Mouse (Mus musculus) embryonic stem cell, embryonic (primary cell): ENCODE data around the gene Alkbh7.

Experiments used
- CTCF ChIA-PET, 4 experiments: fragments of 300-600 bp in 2 of 4; fragments of 350-600 bp in 2 of 4; sonication (Branson Sonifier 250); formaldehyde crosslinking; loops; one replicate each; lab custom pipeline; 2022; ENCODE audit warnings: inconsistent platforms in 2 of 4; lab: Charles Lee
- POLR2A ChIA-PET, 4 experiments: fragments of 300-600 bp in 2 of 4; fragments of 350-600 bp in 2 of 4; sonication (Branson Sonifier 250); formaldehyde crosslinking; loops; one replicate each; lab custom pipeline; 2022; ENCODE audit warnings: antibody characterized with exemption in 4 of 4, inconsistent platforms in 1 of 4; lab: Charles Lee

Alkbh7 gene

DNA sequence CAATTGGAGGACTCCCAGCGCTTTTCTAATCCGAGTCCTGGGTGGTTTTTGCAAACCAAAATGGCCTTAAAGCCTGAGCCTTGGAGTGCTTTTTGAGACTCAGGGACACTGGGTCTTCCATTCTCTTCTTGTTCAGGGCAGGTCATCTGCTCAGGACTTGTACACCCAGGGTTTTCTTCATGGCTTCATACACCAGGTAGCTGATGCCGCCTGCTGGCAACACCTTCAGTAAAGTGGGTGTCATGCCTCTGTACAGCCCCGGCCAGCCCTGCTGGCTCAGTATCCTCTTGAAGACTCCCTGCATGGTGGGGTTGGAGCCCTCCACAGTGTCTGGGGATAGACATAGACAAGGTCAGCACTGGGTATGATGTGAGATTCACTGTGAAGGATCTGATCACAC is 35.7 kb downstream of the Alkbh7 start:
- ChIA-PET POLR2A (interaction anchor here in 3 of 4 experiments (0.9 to 8.2 kb wide), 33 partner anchors 8 to 571 kb away, joined by 3 to 122 read pairs (median 14); partner anchors contain the start of genes Alkbh7 (in 2 of the 3), Crb3 (in 2 of the 3), Gm17949 (in 2 of the 3) and Gtf2f1 (in 2 of the 3)), CTCF (interaction anchor here in 1 of 4 experiments (0.6 to 2.3 kb wide), 7 partner anchors 10 to 296 kb away, joined by 3 to 25 read pairs (median 3); partner anchors contain the start of genes Alkbh7, Gm17949 and Gtf2f1)

DNA sequence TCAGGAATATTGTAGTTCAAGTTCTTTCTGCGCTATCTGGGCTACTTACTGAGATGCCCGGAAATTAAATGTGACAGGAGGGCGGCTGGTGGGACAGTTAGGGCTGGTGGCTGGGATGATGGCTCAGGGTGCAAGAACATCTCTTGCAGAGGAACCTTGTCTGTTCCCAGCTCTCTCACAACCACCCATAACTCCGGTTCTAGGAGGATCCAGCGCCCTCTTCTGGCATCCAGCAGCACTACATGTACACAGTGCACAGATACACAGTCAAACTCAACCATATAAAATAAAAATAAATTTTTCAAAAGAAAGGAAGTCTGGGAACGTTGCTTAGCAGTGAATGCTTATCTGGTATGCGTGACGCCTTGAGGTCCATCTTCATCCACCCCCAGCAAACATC is 41.8 kb downstream of the Alkbh7 start:
- CTCF ChIA-PET, result interaction anchor here (0.6 to 2.5 kb wide), 33 partner anchors 9 to 751 kb away, joined by 3 to 15 read pairs (median 3); partner anchors contain the start of genes Alkbh7 (in 4 of the 4), Clpp (in 1 of the 4), Gm17949 (in 1 of the 4) and Gtf2f1 (in 1 of the 4)

DNA sequence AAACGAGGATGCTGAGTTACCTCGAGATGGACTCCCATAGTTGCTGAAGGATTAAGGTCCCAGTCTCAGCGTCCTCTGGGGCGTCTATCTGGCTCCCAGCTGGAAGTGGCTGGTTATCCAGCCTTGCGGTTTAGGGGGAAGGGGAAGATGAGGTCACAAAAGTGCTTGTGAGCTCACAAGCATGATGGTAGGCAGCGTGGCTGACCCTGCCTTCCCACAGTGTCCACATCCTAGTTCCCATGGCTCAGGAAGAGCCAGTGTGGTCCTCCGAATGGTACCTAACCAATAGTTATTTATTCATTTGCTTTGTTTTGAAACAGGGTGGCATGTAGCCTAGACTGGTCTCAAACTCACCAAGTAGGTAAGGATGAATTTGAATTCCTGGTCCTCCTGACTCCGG is 44.4 kb downstream of the Alkbh7 start, which contains the start of gene Slc25a41:
Gene Slc25a41 (minus strand): TSS at position 101 of the 400 bp plus-strand sequence.
- POLR2A ChIA-PET, result interaction anchor here in 3 of 4 experiments (1.0 to 3.7 kb wide), 6 partner anchors 9 to 31 kb away, joined by 3 to 28 read pairs (median 4); partner anchors contain the start of genes Gtf2f1 (in 2 of the 3), Khsrp (in 2 of the 3), Crb3 (in 1 of the 3) and Gm17949 (in 1 of the 3)
- CTCF ChIA-PET, result interaction anchor here in 2 of 4 experiments (0.6 to 1.2 kb wide), 4 partner anchors 10 to 90 kb away, joined by 3 to 6 read pairs (median 3); partner anchors contain the start of gene Khsrp (in 1 of the 2)

More for the DNA sequence above, 41.8 kb downstream of the Alkbh7 start:
- POLR2A ChIA-PET, result interaction anchor here in 3 of 4 experiments (0.6 to 3.7 kb wide), 22 partner anchors 7 to 221 kb away, joined by 3 to 28 read pairs (median 3); partner anchors contain the start of genes Alkbh7 (in 2 of the 3), Gm17949 (in 2 of the 3), Gtf2f1 (in 2 of the 3) and Khsrp (in 2 of the 3)

DNA sequence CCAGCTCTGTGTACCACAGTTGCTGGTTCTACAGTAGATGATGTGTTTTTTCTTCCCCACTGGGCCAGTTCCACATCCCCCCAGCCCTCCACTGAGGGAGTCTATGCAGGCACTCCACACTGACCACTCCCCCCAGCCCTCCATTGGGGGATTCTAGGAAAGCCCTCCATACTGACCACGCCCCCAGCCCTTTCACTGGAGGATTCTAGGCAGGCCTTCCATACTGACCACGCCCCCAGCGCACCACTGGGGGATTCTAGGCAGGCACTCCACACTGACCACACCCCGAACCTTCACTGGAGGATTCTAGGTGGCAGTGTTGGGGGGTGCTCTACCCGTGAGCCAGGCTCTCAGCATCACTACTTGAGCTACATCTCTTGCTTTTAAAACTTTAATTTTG is 50.3 kb downstream of the Alkbh7 start:
- ChIA-PET CTCF (interaction anchor here in 1 of 4 experiments (1.0 kb wide), 1 partner anchor 9 kb away, joined by 3 read pairs; no protein-coding TSS in a partner anchor), POLR2A (interaction anchor here in 3 of 4 experiments (0.8 to 6.9 kb wide), 5 partner anchors 9 to 50 kb away, joined by 3 to 42 read pairs (median 3); partner anchors contain the start of genes Alkbh7 (in 1 of the 3) and Khsrp (in 1 of the 3))

DNA sequence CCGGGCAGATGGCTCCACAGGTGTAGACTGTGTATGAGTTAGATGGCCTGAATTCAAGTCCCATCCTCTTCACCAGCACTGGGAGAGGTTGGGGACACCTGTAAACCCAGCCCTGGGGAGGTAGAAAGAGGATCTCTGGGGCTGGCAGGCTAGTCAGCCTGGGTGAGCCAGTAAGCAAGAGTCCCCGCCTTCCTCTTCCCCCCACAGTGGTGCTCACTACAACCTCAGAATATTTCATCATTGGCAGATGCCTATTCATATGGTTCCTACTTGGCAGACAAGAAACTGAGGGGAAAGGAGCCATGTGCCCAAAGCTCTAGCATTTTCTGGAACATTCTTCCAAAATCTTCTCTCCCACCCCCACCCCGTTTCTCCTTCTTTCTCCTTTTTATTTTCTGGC is 51.7 kb downstream of the Alkbh7 start:
- CTCF ChIA-PET, result interaction anchor here in 2 of 4 experiments (0.8 to 1.0 kb wide), 3 partner anchors 10 to 286 kb away, joined by 3 to 4 read pairs (median 3); no protein-coding TSS in a partner anchor
- POLR2A ChIA-PET, result interaction anchor here in 3 of 4 experiments (0.7 to 6.9 kb wide), 7 partner anchors 11 to 985 kb away, joined by 3 to 42 read pairs (median 4); partner anchors contain the start of genes Khsrp (in 1 of the 3) and Slc25a23 (in 1 of the 3)
